Mouse (Mus musculus) midbrain, embryonic 13.5 days (tissue): ENCODE measurements around the gene Ccpg1. TPM values are rescaled to one million over a fixed set of nuclear protein-coding genes. Genes with fewer than 3 reads are reported as not detected.

Source experiments
- ATAC-seq: fragments of 200-750 bp; cut with Nextera tagmentation; 2 replicates; pipeline ENCODE4 v1.8.0; 2017; ENCODE audit warnings: mild to moderate bottlenecking, moderate TSS enrichment, moderate library complexity
- H3K27ac ChIP-seq: fragments of 300-500 bp; sonication (generic); 2 replicates; pipeline ENCODE4 v1.5.1; 2015; ENCODE audit warnings: inconsistent platforms, mild to moderate bottlenecking, moderate library complexity
- H3K27me3 ChIP-seq: fragments of 300-500 bp; sonication (generic); 2 replicates; pipeline ENCODE4 v1.6.1; 2015; ENCODE audit warnings: mild to moderate bottlenecking, inconsistent platforms
- H3K36me3 ChIP-seq: fragments of 300-500 bp; sonication (generic); 2 replicates; pipeline ENCODE4 v1.6.1; 2015; ENCODE audit warnings: mild to moderate bottlenecking, inconsistent platforms
- H3K4me1 ChIP-seq: fragments of 300-500 bp; sonication (generic); replicated peaks from 2 replicates; pipeline ENCODE4 v1.6.1; 2015; ENCODE audit warnings: inconsistent platforms
- H3K4me2 ChIP-seq: fragments of 300-500 bp; sonication (generic); replicated peaks from 2 replicates; pipeline ENCODE4 v1.6.1; 2015; ENCODE audit warnings: moderate library complexity, mild to moderate bottlenecking, inconsistent platforms
- H3K4me3 ChIP-seq: fragments of 300-500 bp; sonication (generic); replicated peaks from 2 replicates; pipeline ENCODE4 v1.5.1; 2015; ENCODE audit warnings: mild to moderate bottlenecking, inconsistent platforms
- H3K9ac ChIP-seq: fragments of 300-500 bp; sonication (generic); replicated peaks from 2 replicates; pipeline ENCODE4 v1.6.1; 2015; ENCODE audit warnings: mild to moderate bottlenecking, inconsistent platforms
- H3K9me3 ChIP-seq: fragments of 300-500 bp; sonication (generic); 2 replicates; pipeline ENCODE4 v1.6.1; 2016; ENCODE audit warnings: mild to moderate bottlenecking, inconsistent platforms
- WGBS: fragments of 180-500 bp; shearing (Covaris S2); methylation state at CpG from one replicate; pipeline ENCODE4 v1.1.7; 2015; 5-methylcytosine and 5-hydroxymethylcytosine counted together
- polyA plus RNA-seq: library from polyadenylated mRNA; unstranded; fragments of >200 nt; fragmentation: Nextera tagmentation; extraction: Ambion mirVana; gene quantifications from 2 replicates; pipeline ENCODE4 v1.2.1, GENCODE M21; 2015

The Ccpg1 gene
- polyA plus RNA-seq, 1 experiment from 2014 or later: 45.2 TPM

DNA sequence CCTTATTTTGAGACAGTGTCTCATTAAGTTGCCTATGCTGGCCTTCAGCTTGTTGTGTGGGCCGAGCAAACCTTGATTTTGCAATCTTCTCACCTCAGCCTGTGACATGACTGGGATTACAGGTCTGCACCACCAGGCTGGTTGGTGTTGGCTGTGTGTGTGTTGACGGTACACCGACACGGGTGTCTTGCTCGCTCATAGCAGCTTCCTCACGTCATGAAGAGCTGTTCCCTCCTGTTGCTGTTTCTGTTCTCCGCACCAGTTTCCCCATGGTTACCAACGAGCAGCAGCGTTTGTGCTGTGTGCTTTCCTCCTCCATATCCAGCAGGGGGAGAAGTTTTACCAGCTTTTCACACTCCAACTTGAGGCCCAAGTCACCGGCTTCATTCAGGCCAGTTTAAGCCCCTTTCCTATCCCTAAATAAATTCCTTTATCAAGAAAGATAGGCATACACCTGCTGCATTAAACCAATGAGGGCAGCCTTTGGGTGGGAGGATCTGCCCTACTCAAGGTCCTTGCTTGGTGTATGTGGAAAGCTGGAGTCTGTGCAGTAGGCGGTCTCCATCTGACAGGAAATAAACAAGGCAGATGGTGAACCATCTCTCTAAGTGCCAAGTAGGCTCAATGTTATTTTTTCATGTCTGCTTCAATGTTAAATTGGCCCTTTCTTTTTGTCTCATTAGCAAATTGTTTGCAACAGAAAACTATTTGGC lies 16.7 kb upstream of the Ccpg1 start:
- 32% methylated on average over 11 of the region's 11 CpGs for WGBS
- Histone ChIP-seq H3K4me2 (no peak overlapping the region), H3K4me3 (no peak overlapping the region), H3K9ac (0 out of 2 replicates have a peak overlapping the region, but pooled peaks have one; percentile 16), H3K27ac (no peak overlapping the region), H3K4me1 (no peaks in the 10 kb centered on the region), H3K27me3 (no peaks in the 10 kb centered on the region), H3K9me3 (no peaks in the 10 kb centered on the region), H3K36me3 (no peaks in the 10 kb centered on the region)
- peak; percentile 53; the same call in 1 of the 2 replicates for ATAC-seq

DNA sequence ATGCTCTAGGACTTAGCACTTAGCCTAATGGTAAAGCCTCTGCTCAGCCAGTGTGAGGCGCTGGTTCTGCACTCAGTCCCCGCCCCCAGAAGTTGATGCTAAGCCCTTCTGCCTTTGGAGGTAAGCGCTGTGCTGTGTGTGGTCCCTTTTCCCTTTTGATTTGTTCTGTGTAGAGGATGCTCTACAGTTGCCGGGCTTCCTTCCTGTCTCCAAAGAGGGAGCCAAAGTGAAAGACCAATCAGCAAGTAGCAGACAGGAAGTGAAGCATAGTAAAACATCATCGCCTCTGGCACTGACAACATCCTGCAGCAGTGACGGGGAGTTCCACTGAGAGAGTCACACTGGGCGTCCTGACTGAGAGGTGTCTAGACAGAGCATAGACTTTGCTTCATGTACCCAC lies 15.4 kb upstream of the Ccpg1 start:
- H3K27ac ChIP-seq: no peak overlapping the region
- no peak overlapping the region for H3K4me3 ChIP-seq
- no peaks in the 10 kb centered on the region for H3K4me1 ChIP-seq
- no peaks in the 10 kb centered on the region for H3K27me3 ChIP-seq
- no peak overlapping the region for H3K9ac ChIP-seq
- no peaks in the 10 kb centered on the region for H3K9me3 ChIP-seq
- WGBS: 68% methylated on average over 7 of the region's 7 CpGs
- no peaks in the 10 kb centered on the region for H3K36me3 ChIP-seq
- ATAC-seq: no peak
- H3K4me2 ChIP-seq: no peak overlapping the region

DNA sequence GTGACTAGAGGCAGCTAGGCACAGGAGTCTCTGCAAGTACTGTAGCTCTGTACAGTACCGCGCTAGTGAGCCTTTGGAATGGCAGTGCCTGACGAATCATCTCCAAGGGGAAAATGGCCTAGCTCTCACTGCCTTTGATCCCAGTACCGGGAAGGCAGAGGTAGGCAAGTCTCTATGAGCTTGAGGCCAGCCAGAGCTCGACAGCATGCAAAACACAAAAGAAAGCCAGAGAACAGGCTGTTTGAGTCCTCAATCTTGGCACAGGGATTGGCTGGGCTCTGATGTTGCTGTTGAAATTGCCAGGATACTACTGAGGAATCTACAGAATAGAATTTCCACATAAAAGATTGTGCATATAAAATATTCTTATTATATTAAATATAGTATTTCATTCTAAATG lies 12.8 kb upstream of the Ccpg1 start:
- H3K4me3 ChIP-seq: no peak overlapping the region
- no peak overlapping the region for H3K4me2 ChIP-seq
- H3K27ac ChIP-seq: no peak overlapping the region
- H3K9me3 ChIP-seq: no peaks in the 10 kb centered on the region
- no peak overlapping the region for H3K9ac ChIP-seq
- H3K36me3 ChIP-seq: no peaks in the 10 kb centered on the region
- H3K4me1 ChIP-seq: no peaks in the 10 kb centered on the region
- ATAC-seq: no peak
- H3K27me3 ChIP-seq: no peaks in the 10 kb centered on the region
- WGBS: 88% methylated on average over 5 of the region's 5 CpGs

DNA sequence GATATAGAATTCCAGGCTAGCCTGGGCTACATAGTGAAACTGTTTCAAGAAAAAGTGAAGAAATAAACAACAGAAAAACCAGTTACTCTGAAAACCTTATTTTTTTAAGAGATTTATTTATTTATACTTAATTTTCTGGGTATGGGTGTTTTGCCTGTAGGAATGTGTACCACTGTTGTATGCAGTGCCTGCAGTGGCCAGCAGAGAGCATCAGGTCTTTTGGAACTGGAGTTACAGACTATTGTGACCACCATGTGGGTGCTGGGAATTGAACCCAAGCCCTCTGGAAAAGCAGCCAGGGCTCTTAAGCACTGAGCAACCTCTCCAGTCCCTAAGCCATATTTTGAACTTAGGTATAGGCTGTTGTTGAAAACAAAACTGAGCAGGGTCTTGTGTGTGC lies 12.2 kb upstream of the Ccpg1 start:
- ATAC-seq: no peak
- Histone ChIP-seq H3K27ac (no peak overlapping the region), H3K9ac (no peak overlapping the region), H3K36me3 (no peaks in the 10 kb centered on the region), H3K27me3 (no peaks in the 10 kb centered on the region), H3K9me3 (no peaks in the 10 kb centered on the region), H3K4me3 (no peak overlapping the region), H3K4me2 (no peak overlapping the region), H3K4me1 (no peaks in the 10 kb centered on the region)

DNA sequence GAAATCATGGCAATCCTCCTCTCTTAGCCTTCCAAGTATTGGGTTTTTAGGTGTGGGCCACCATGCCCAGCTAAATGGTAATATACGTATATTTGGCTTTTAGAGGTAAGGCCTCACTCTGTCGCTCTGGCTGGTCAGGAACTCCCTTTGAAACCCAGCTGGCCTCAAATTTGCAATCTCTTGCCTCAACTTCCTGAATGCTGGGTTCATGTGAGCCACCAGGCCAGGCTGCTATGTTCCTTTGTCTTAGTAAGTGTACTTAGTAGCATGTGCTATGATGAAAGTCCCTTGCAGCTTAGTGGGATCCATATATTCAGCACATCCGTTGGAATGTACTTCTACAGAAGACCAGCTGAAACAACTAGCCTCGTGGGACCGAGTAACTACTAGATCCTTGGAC lies 10.5 kb upstream of the Ccpg1 start:
- Histone ChIP-seq H3K9ac (no peak overlapping the region), H3K36me3 (no peaks in the 10 kb centered on the region), H3K4me1 (no peaks in the 10 kb centered on the region), H3K4me2 (no peak overlapping the region), H3K9me3 (no peaks in the 10 kb centered on the region), H3K4me3 (no peak overlapping the region), H3K27me3 (no peaks in the 10 kb centered on the region), H3K27ac (no peak overlapping the region)
- ATAC-seq: no peak
- 90% methylated on average over 5 of the region's 5 CpGs for WGBS

DNA sequence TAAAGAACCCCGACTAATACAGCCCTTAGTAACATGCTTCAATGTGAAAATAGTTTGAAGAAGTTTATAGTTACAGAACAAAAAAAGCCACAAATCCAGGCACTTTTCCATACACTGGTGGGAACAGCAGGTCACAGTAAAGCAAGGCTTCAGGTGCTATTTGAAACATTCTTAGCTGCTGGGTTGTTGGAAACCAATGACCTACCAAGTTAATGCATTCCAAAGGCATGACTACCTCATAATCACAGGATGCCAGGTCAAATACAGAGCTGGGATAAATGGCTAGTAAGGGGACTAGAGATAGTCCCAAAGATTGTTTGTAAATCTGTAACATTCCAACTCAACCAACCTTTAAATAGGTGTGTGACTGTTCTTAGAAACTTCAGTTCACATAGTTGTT lies 10.0 kb upstream of the Ccpg1 start:
- H3K36me3 ChIP-seq: no peaks in the 10 kb centered on the region
- no peaks in the 10 kb centered on the region for H3K27me3 ChIP-seq
- no peak overlapping the region for H3K9ac ChIP-seq
- H3K27ac ChIP-seq: no peak overlapping the region
- H3K9me3 ChIP-seq: no peaks in the 10 kb centered on the region
- ATAC-seq: no peak
- H3K4me2 ChIP-seq: no peak overlapping the region
- H3K4me1 ChIP-seq: no peaks in the 10 kb centered on the region
- H3K4me3 ChIP-seq: no peak overlapping the region
- 96% methylated on average over 1 of the region's 1 CpGs for WGBS

DNA sequence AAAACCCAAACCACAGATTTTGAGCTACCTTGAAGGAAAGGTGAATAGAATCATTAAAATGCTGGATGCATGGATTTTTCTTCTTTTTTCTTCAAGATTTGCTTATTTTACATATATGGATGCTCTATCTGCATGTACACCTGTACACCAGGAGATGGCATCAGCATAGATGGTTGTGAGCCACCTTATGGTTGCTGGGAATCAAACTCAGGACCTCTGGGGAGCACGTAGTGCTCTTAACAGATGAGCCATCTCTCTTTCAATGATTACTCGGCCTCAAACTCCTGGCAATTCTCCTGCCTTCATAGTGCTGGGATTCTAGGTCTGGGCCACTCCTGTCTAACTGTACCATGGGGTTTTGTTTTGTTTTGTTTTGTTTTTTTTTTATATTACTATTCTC lies 2.2 kb upstream of the Ccpg1 start:
- H3K9me3 ChIP-seq: no peaks in the 10 kb centered on the region
- no peak overlapping the region for H3K27ac ChIP-seq
- WGBS: 58% methylated on average over 2 of the region's 2 CpGs

DNA sequence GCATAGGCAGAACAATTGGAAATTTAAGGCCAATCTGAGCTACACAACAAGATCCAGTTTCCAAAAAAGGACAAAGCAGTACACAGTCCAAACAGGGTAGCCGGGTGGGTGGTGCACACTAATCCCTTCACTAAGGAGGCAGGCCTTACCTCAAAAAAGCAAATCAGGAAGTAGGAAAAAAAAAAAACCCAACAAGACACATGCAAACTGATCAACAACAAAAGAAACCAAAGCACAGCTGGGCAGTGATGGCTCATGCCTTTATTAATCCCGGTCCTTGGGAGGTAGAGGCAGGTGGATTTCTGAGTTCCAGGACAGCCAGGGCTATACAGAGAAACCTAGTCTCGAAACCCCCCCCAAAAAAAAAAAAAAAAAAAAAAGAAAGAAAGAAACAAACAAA lies 2.5 kb downstream of the Ccpg1 start:
- no peak overlapping the region for H3K4me3 ChIP-seq
- H3K27ac ChIP-seq: no peak overlapping the region
- H3K4me2 ChIP-seq: no peak overlapping the region
- H3K9me3 ChIP-seq: no peaks in the 10 kb centered on the region
- H3K27me3 ChIP-seq: no peaks in the 10 kb centered on the region
- 51% methylated on average over 3 of the region's 3 CpGs for WGBS
- peaks cover 26% of the 10 kb centered on the region for H3K4me1 ChIP-seq
- no peak overlapping the region for H3K9ac ChIP-seq
- ATAC-seq: no peak
- no peaks in the 10 kb centered on the region for H3K36me3 ChIP-seq

More for the DNA sequence above, 2.2 kb upstream of the Ccpg1 start:
- Histone ChIP-seq H3K4me3 (no peak overlapping the region), H3K4me2 (no peak overlapping the region), H3K4me1 (peaks cover 26% of the 10 kb centered on the region), H3K36me3 (no peaks in the 10 kb centered on the region), H3K27me3 (no peaks in the 10 kb centered on the region), H3K9ac (no peak overlapping the region)
- ATAC-seq: no peak

DNA sequence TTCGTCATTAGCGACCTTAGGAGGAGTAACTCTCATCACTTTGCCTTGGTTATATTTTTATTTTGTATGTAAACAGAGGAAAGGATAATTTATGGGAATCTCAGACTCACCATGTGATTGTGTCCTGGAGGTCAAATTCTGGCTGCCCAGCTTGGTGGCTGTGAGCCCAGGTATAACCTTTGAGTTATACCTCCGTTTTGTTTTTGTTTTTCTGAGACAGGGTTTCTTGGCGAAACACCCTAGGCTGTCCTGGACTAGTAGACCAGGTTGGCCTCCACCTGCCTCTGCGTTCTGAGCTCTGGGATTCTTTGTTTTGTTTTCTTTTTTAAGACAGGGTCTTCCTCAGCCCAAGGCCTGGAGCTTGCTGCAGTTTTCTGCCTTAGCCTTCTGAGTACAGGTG lies 3.5 kb downstream of the Ccpg1 start:
- Histone ChIP-seq H3K4me1 (peaks cover 26% of the 10 kb centered on the region), H3K9ac (no peak overlapping the region), H3K4me2 (no peak overlapping the region), H3K27ac (no peak overlapping the region), H3K9me3 (no peaks in the 10 kb centered on the region), H3K36me3 (no peaks in the 10 kb centered on the region), H3K4me3 (no peak overlapping the region), H3K27me3 (no peaks in the 10 kb centered on the region)
- WGBS: 89% methylated on average over 5 of the region's 5 CpGs
- no peak for ATAC-seq

DNA sequence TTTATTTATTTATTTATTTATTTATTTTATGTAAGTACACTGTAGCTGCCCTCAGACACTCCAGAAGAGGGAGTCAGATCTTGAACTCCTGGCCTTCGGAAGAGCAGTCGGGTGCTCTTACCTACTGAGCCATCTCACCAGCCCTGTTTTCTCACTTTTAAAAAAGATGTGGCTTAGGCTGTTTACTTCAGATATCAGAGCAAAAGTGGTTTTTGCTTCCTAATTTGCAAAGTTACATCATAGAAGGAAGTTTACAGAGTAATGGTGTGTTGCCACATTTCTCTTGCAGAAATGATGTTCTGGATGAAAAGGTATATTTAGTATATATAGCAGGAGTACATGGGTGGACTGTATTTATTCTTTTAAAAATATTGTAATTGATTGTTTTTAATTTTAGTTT lies 6.2 kb downstream of the Ccpg1 start:
- WGBS: 95% methylated on average over 2 of the region's 2 CpGs
- ATAC-seq: no peak
- peaks cover 10% of the 10 kb centered on the region for H3K4me1 ChIP-seq
- no peak overlapping the region for H3K9ac ChIP-seq
- no peak overlapping the region for H3K4me2 ChIP-seq
- no peak overlapping the region for H3K27ac ChIP-seq
- H3K4me3 ChIP-seq: no peak overlapping the region
- no peaks in the 10 kb centered on the region for H3K27me3 ChIP-seq
- no peaks in the 10 kb centered on the region for H3K36me3 ChIP-seq
- H3K9me3 ChIP-seq: no peaks in the 10 kb centered on the region

DNA sequence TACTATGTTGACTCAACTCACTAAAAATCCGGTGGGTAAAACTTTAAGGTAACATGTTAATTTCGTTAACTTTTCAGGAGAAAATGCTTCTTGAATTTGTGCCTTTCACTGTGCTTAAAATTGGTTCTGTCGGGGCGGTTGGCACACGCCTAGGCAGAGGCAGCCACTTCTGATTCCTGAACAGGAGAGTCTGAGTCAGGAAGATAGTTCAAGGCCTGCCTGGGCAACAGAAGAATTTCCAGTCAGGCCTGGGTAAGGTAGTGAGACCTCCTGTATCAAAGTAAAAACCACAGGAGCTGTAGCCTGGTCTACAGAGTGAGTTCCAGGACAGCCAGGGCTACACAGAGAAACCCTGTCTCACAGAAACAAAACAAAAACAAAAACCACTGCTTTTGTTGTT lies 7.3 kb downstream of the Ccpg1 start:
- ATAC-seq: no peak
- 94% methylated on average over 5 of the region's 5 CpGs for WGBS
- Histone ChIP-seq H3K9ac (no peak overlapping the region), H3K4me1 (no peaks in the 10 kb centered on the region), H3K9me3 (no peaks in the 10 kb centered on the region), H3K4me3 (no peak overlapping the region), H3K36me3 (no peaks in the 10 kb centered on the region), H3K27ac (no peak overlapping the region), H3K27me3 (no peaks in the 10 kb centered on the region), H3K4me2 (no peak overlapping the region)

DNA sequence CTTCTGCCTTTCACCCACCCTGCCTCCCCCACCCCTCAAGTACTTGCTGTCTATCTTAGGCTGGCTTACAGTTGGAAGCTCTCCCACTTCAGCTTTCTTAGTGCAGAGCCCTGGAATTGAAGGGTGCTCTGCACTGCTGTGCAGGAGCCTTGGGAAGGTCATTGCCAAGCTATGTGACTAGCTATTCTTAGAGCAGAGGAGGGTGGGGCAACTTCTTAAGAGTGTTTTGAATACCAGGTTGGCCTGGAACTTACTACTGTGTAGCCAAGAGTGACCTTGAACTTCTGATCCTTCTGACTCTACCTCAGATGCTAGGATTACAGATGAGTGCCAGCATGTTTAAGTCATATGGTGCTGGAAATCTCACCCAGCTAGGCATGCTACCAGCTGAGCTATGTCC lies 10.9 kb downstream of the Ccpg1 start:
- Histone ChIP-seq H3K9me3 (no peaks in the 10 kb centered on the region), H3K27ac (no peak overlapping the region), H3K4me2 (no peak overlapping the region), H3K9ac (no peak overlapping the region), H3K4me1 (no peaks in the 10 kb centered on the region), H3K36me3 (peaks cover 9% of the 10 kb centered on the region), H3K27me3 (no peaks in the 10 kb centered on the region), H3K4me3 (no peak overlapping the region)
- no peak for ATAC-seq

DNA sequence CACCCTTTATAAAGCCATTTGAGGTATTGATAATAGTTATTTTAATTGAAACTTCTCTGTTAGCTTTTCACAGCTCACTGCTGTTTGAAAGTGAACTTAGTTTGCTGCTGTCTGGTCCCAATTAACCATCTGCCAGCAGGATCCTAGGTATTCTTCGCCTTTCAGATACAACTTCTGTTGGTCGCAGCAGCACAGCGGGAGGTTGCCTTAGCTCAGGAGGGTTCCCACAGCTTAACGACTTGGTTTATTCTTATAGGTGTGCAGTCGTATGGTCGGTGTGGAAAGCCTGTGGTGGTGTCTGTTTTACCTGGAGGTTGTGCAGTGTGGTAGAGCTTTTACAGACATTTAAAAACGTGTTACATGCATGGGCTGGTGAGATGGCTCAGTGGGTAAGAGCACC lies 11.6 kb downstream of the Ccpg1 start:
- no peaks in the 10 kb centered on the region for H3K27me3 ChIP-seq
- no peak overlapping the region for H3K27ac ChIP-seq
- H3K36me3 ChIP-seq: peaks cover 15% of the 10 kb centered on the region
- ATAC-seq: no peak
- 62% methylated on average over 7 of the region's 7 CpGs for WGBS
- no peaks in the 10 kb centered on the region for H3K4me1 ChIP-seq
- H3K4me3 ChIP-seq: no peak overlapping the region
- no peak overlapping the region for H3K9ac ChIP-seq
- H3K4me2 ChIP-seq: no peak overlapping the region
- no peaks in the 10 kb centered on the region for H3K9me3 ChIP-seq
